Mouse (Mus musculus) right cerebral cortex, adult 18-20 months (tissue): Measurements from ENCODE around the gene Gpr146.

ENCODE experiments used
- DNase-seq: peaks from one replicate; pipeline ENCODE4 v3.0.0; 2022; ENCODE audit warnings: mixed read lengths

The Gpr146 gene

GRCm38 (mm10) chr5:139433842-139434568 is 56.5 kb downstream of the Gpr146 start:
- no peak for DNase-seq

GRCm38 (mm10) chr5:139434940-139435339 is 57.4 kb downstream of the Gpr146 start:
- peak; percentile 87 for DNase-seq

- DNase-seq = no peak
These were observed 60.3 kb downstream of the Gpr146 start for GRCm38 (mm10) chr5:139437769-139438168.

GRCm38 (mm10) chr5:139438440-139438839 is 60.9 kb downstream of the Gpr146 start:
- no peak for DNase-seq

- no peak for DNase-seq
These were observed 63.0 kb downstream of the Gpr146 start for GRCm38 (mm10) chr5:139440451-139440850.

GRCm38 (mm10) chr5:139440926-139441725 is 63.6 kb downstream of the Gpr146 start:
- DNase-seq = no peak

GRCm38 (mm10) chr5:139441726-139442018 is 64.2 kb downstream of the Gpr146 start:
- no peak for DNase-seq

GRCm38 (mm10) chr5:139442428-139442827 is 64.9 kb downstream of the Gpr146 start:
- DNase-seq = no peak

- no peak for DNase-seq
These were observed 65.5 kb downstream of the Gpr146 start for GRCm38 (mm10) chr5:139442962-139443361.

- no peak for DNase-seq
These were observed 67.8 kb downstream of the Gpr146 start for GRCm38 (mm10) chr5:139445258-139445657.
